Mouse (Mus musculus): ENCODE results near the gene 4933407L21Rik.

GRCm38 (mm10) chr1:85969519-85969918, 41.2 kb downstream of the 4933407L21Rik start:
- no peak for TF ChIP-seq CTCF (conservative IDR thresholded peaks at IDR 0.05; ENCODE audit: insufficient read depth, insufficient read length, low read depth, low read length)
- no peak for TF ChIP-seq POLR2A (IDR thresholded peaks at IDR 0.05; ENCODE audit: low read depth, low read length)

Measured in kidney, adult 2 months (tissue).